Mouse (Mus musculus) CH12.LX (cell line): ENCODE measurements around the gene Lif. TPM values are rescaled to one million over a fixed set of nuclear protein-coding genes. Genes with fewer than 3 reads are reported as not detected.

Source experiments
- DNase-seq: peaks from one replicate; pipeline ENCODE4 v3.0.0-alpha.2; 2013; ENCODE audit errors: extremely low read depth
- H3K27ac ChIP-seq: 2 replicates; pipeline ENCODE4 v1.5.1; 2012; ENCODE audit warnings: low read depth, mild to moderate bottlenecking, control low read depth, moderate library complexity; ENCODE audit not compliant: insufficient read depth
- H3K27me3 ChIP-seq: replicated peaks from 2 replicates; pipeline ENCODE3; 2012; ENCODE audit warnings: inconsistent platforms
- H3K36me3 ChIP-seq, 2 experiments: replicated peaks in 1 of 2; 2 replicates each; pipeline versions ENCODE3 to v1.6.1; 2012; ENCODE audit warnings: inconsistent platforms in 1 of 2, low read length in 1 of 2, mild to moderate bottlenecking in 1 of 2, mixed read lengths in 1 of 2, moderate library complexity in 1 of 2; ENCODE audit not compliant: control insufficient read depth in 1 of 2, insufficient read depth in 1 of 2
- H3K4me1 ChIP-seq, 2 experiments: 2 replicates each; pipeline ENCODE4 v1.6.1; 2012; ENCODE audit warnings: inconsistent platforms in 1 of 2, moderate library complexity in 1 of 2; ENCODE audit not compliant: insufficient read depth in 2 of 2, control insufficient read depth in 1 of 2
- H3K4me2 ChIP-seq: 2 replicates; pipeline ENCODE4 v1.6.1; 2012; ENCODE audit warnings: low read depth, mild to moderate bottlenecking, control low read depth; ENCODE audit not compliant: poor library complexity, insufficient read depth, severe bottlenecking
- H3K4me3 ChIP-seq, 3 experiments: fragments of 150-350 bp in 1 of 3; sonication (generic) in 1 of 3; replicated peaks in 1 of 3; 2 replicates each; pipeline versions ENCODE3 to v1.5.1; 2011 to 2012; ENCODE audit warnings: low read depth in 2 of 3, low read length in 2 of 3, mild to moderate bottlenecking in 2 of 3, moderate library complexity in 2 of 3, control low read depth in 1 of 3, improper control_type of control experiment in 1 of 3, inconsistent platforms in 1 of 3, mixed read lengths in 1 of 3; ENCODE audit not compliant: poor library complexity in 1 of 3
- H3K79me2 ChIP-seq: replicated peaks from 2 replicates; pipeline ENCODE4 v1.6.1; 2012; ENCODE audit warnings: mild to moderate bottlenecking, moderate library complexity; ENCODE audit not compliant: control insufficient read depth, poor library complexity, insufficient read depth, severe bottlenecking; ENCODE audit errors: extremely low read depth
- H3K9ac ChIP-seq: 2 replicates; pipeline ENCODE4 v1.6.1; 2012; ENCODE audit warnings: low read depth, mild to moderate bottlenecking, control low read depth, moderate library complexity; ENCODE audit not compliant: insufficient read depth
- H3K9me3 ChIP-seq: replicated peaks from 2 replicates; pipeline ENCODE3; 2012; ENCODE audit warnings: low read length, inconsistent platforms, mixed read lengths
- BHLHE40 ChIP-seq: IDR thresholded peaks from 2 replicates; pipeline ENCODE4 v1.6.1; 2011; ENCODE audit warnings: mild to moderate bottlenecking, low read depth, low read length, improper control_type of control experiment
- CHD1 ChIP-seq: IDR thresholded peaks from 2 replicates; pipeline ENCODE4 v1.6.1; 2012; ENCODE audit warnings: low read depth, low read length, improper control_type of control experiment, inconsistent platforms
- CHD2 ChIP-seq: IDR thresholded peaks from 2 replicates; pipeline ENCODE4 v1.6.1; 2011; ENCODE audit warnings: low read length, improper control_type of control experiment
- CTCF ChIP-seq, 2 experiments: IDR thresholded peaks in 1 of 2; conservative IDR thresholded peaks in 1 of 2; 2 replicates each; pipeline ENCODE4 v1.5.1; 2011 to 2012; ENCODE audit warnings: low read depth in 2 of 2, low read length in 2 of 2, improper control_type of control experiment in 1 of 2, inconsistent platforms in 1 of 2, mild to moderate bottlenecking in 1 of 2, moderate library complexity in 1 of 2
- E2F4 ChIP-seq: IDR thresholded peaks from 2 replicates; pipeline ENCODE4 v1.6.1; 2011; ENCODE audit warnings: low read depth, low read length, improper control_type of control experiment; ENCODE audit not compliant: insufficient replicate concordance
- ELF1 ChIP-seq: IDR thresholded peaks from 2 replicates; pipeline ENCODE4 v1.6.1; 2014; ENCODE audit warnings: low read depth, mild to moderate bottlenecking, inconsistent platforms, low read length, improper control_type of control experiment
- EP300 ChIP-seq: IDR thresholded peaks from 2 replicates; pipeline ENCODE4 v1.6.1; 2011; ENCODE audit warnings: low read length, improper control_type of control experiment
- ETS1 ChIP-seq: conservative IDR thresholded peaks from 2 replicates; pipeline ENCODE4 v1.6.1; 2012; ENCODE audit warnings: low read depth, mild to moderate bottlenecking, inconsistent platforms, low read length, improper control_type of control experiment, moderate library complexity
- GABPA ChIP-seq: IDR thresholded peaks from 2 replicates; pipeline ENCODE4 v1.6.1; 2012; ENCODE audit warnings: low read depth, low read length, improper control_type of control experiment, inconsistent platforms; ENCODE audit not compliant: insufficient replicate concordance
- IRF4 ChIP-seq: IDR thresholded peaks from 2 replicates; pipeline ENCODE4 v1.6.1; 2014; ENCODE audit warnings: low read depth, mild to moderate bottlenecking, inconsistent platforms, low read length, improper control_type of control experiment
- JUN ChIP-seq: IDR thresholded peaks from 2 replicates; pipeline ENCODE4 v1.6.1; 2011; ENCODE audit warnings: low read depth, mild to moderate bottlenecking, low read length, improper control_type of control experiment, moderate library complexity; ENCODE audit not compliant: insufficient read depth
- JUND ChIP-seq: conservative IDR thresholded peaks from 2 replicates; pipeline ENCODE4 v1.6.1; 2011; ENCODE audit warnings: low read depth, low read length, improper control_type of control experiment
- KAT2A ChIP-seq: IDR thresholded peaks from 2 replicates; pipeline ENCODE4 v1.6.1; 2012; ENCODE audit warnings: low read length, improper control_type of control experiment, inconsistent platforms; ENCODE audit not compliant: insufficient replicate concordance
- MAFK ChIP-seq: IDR thresholded peaks from 2 replicates; pipeline ENCODE4 v1.6.1; 2011; ENCODE audit warnings: low read length, improper control_type of control experiment; ENCODE audit not compliant: insufficient replicate concordance
- MAX ChIP-seq: IDR thresholded peaks from 2 replicates; pipeline ENCODE4 v1.6.1; 2011; ENCODE audit warnings: low read length, improper control_type of control experiment
- MAZ ChIP-seq: IDR thresholded peaks from 2 replicates; pipeline ENCODE4 v1.6.1; 2012; ENCODE audit warnings: low read depth, mild to moderate bottlenecking, inconsistent platforms, low read length, improper control_type of control experiment, moderate library complexity
- MXI1 ChIP-seq: IDR thresholded peaks from 2 replicates; pipeline ENCODE4 v1.6.1; 2011; ENCODE audit warnings: mild to moderate bottlenecking, low read depth, low read length, improper control_type of control experiment
- MYC ChIP-seq: IDR thresholded peaks from 2 replicates; pipeline ENCODE4 v1.6.1; 2011; ENCODE audit warnings: low read depth, mild to moderate bottlenecking, improper control_type of control experiment, low read length
- NELFE ChIP-seq: IDR thresholded peaks from 2 replicates; pipeline ENCODE4 v1.6.1; 2011; ENCODE audit warnings: low read depth, low read length, improper control_type of control experiment
- NRF1 ChIP-seq: IDR thresholded peaks from 2 replicates; pipeline ENCODE4 v1.6.1; 2014; ENCODE audit warnings: low read depth, mild to moderate bottlenecking, inconsistent platforms, low read length, improper control_type of control experiment, moderate library complexity
- PAX5 ChIP-seq: IDR thresholded peaks from 2 replicates; pipeline ENCODE4 v1.6.1; 2012; ENCODE audit warnings: low read length, inconsistent platforms, mixed read lengths
- POLR2A ChIP-seq: IDR thresholded peaks from 2 replicates; pipeline ENCODE4 v1.6.1; 2011; ENCODE audit warnings: low read depth, mild to moderate bottlenecking, improper control_type of control experiment, low read length
- POLR2AphosphoS2 ChIP-seq: IDR thresholded peaks from 2 replicates; pipeline ENCODE4 v1.6.1; 2011; ENCODE audit warnings: low read depth, low read length, improper control_type of control experiment
- TBP ChIP-seq: conservative IDR thresholded peaks from 2 replicates; pipeline ENCODE4 v1.6.1; 2011; ENCODE audit warnings: low read depth, low read length, improper control_type of control experiment
- TCF12 ChIP-seq: IDR thresholded peaks from 2 replicates; pipeline ENCODE4 v1.6.1; 2014; ENCODE audit warnings: low read depth, mild to moderate bottlenecking, inconsistent platforms, low read length, improper control_type of control experiment
- USF1 ChIP-seq: IDR thresholded peaks from 2 replicates; pipeline ENCODE4 v1.6.1; 2014; ENCODE audit warnings: low read depth, mild to moderate bottlenecking, inconsistent platforms, low read length, improper control_type of control experiment
- USF2 ChIP-seq: conservative IDR thresholded peaks from 2 replicates; pipeline ENCODE4 v1.6.1; 2011; ENCODE audit warnings: low read depth, low read length, improper control_type of control experiment
- ZKSCAN1 ChIP-seq: IDR thresholded peaks from 2 replicates; pipeline ENCODE4 v1.6.1; 2012; ENCODE audit warnings: low read depth, inconsistent platforms, low read length, improper control_type of control experiment, borderline replicate concordance
- ZMIZ1 ChIP-seq: IDR thresholded peaks from 2 replicates; pipeline ENCODE4 v1.6.1; 2012; ENCODE audit warnings: low read depth, mild to moderate bottlenecking, inconsistent platforms, low read length, improper control_type of control experiment
- dilution Hi-C: fragments of 300-500 bp; cut with MboI; formaldehyde crosslinking; loops from 2 replicates; pipeline ENCODE4 v1.14.3; 2020; ENCODE audit warnings: low sequenced_read_pairs; ENCODE audit not compliant: extremely low pct_unique_long_range_greater_than_20kb, extremely low pct_ligation_motif_present
- in situ Hi-C: fragments of 300-500 bp; cut with MboI; formaldehyde crosslinking; loops from 3 replicates; pipeline ENCODE4 v1.14.3; 2019; ENCODE audit warnings: low sequenced_read_pairs, low pct_ligation_motif_present, low pct_unique_long_range_greater_than_20kb, mixed read lengths
- polyA plus RNA-seq: library from polyadenylated mRNA; unstranded; fragments of >175 nt; gene quantifications from 2 replicates; pipeline ENCODE4 v1.2.1, GENCODE M21; 2012; ENCODE audit warnings: low read depth; ENCODE audit not compliant: insufficient read length
- total RNA-seq, 2 experiments: library from RNA; depleted of rRNA; stranded (reverse); fragments of 300-350 nt in 1 of 2; fragments of >200 nt in 1 of 2; gene quantifications; 2 replicates each; pipeline ENCODE4 v1.2.3; 2012 to 2014

Lif gene
- total and polyA plus RNA-seq, 3 experiments: 0.05 to 1.8 (median 0.17) TPM

- dilution Hi-C loops: no loop called here
Observed at GRCm38 (mm10) chr11:4236546-4237067, 20.8 kb upstream of the Lif start.

GRCm38 (mm10) chr11:4237389-4237912 is 19.9 kb upstream of the Lif start:
- Histone ChIP-seq H3K27me3 (no peaks in the 10 kb centered on the region), H3K79me2 (peaks cover 26% of the 10 kb centered on the region), H3K4me1 (peaks cover 14 to 58% of the 10 kb centered on the region in 2 experiments), H3K4me2 (peak overlapping the region; percentile 30), H3K27ac (peak overlapping the region; percentile 84), H3K4me3 (peak overlapping the region; percentile 76 to 86 (median 84)), H3K9me3 (no peaks in the 10 kb centered on the region), H3K36me3 (peaks cover 22 to 55% of the 10 kb centered on the region in 2 experiments), H3K9ac (peak overlapping the region; percentile 87)
- dilution Hi-C loops (no loop called here), in situ Hi-C loops (no loop called here)
- DNase-seq: peak; percentile 95
- TF ChIP-seq TBP (peak; percentile 64; the same call in 1 of the 2 replicates), ELF1 (peak; percentile 87), MAZ (peak; percentile 97), GABPA (no peak), JUN (no peak), BHLHE40 (peak; percentile 75), ETS1 (peak; percentile 40), MAX (peak; percentile 99), CTCF (conservative IDR thresholded peaks at IDR 0.05 in 1 of 2, IDR thresholded peaks at IDR 0.05 in 1 of 2; ENCODE audit: low read depth in 2 of 2, low read length in 2 of 2) (0 out of 4 replicates have a peak, but pooled peaks of 1 of the 2 experiments have one; percentile 16), CHD2 (0 out of 2 replicates have a peak, but pooled peaks have one; percentile 55), NELFE (peak; percentile 77), KAT2A (0 out of 2 replicates have a peak, but pooled peaks have one; percentile 57), MXI1 (peak; percentile 99), MYC (peak; percentile 98), JUND (no peak), ZMIZ1 (peak; percentile 81), TCF12 (peak; percentile 63), ZKSCAN1 (no peak), IRF4 (peak; percentile 40), EP300 (no peak), USF1 (peak; percentile 89), PAX5 (no peak), MAFK (no peak), USF2 (peak; percentile 75)

More at GRCm38 (mm10) chr11:4236546-4237067, 20.8 kb upstream of the Lif start:
- TF ChIP-seq NRF1 (0 out of 2 replicates have a peak, but pooled peaks have one; percentile 5), USF1 (no peak), CHD2 (peak; percentile 40; the same call in 1 of the 2 replicates), E2F4 (no peak), MAZ (peak; percentile 32), CTCF (conservative IDR thresholded peaks at IDR 0.05 in 1 of 2, IDR thresholded peaks at IDR 0.05 in 1 of 2; ENCODE audit: low read depth in 2 of 2, low read length in 2 of 2) (no peak), MYC (no peak; the same call in 1 of the 2 replicates), CHD1 (no peak; the same call in 1 of the 2 replicates), POLR2A (peak; percentile 55; the same call in 1 of the 2 replicates), ZMIZ1 (peak; percentile 10; the same call in 1 of the 2 replicates), TCF12 (peak; percentile 33; the same call in 1 of the 2 replicates), POLR2AphosphoS2 (peak; percentile 84), BHLHE40 (peak; percentile 75), GABPA (no peak), JUND (no peak), ELF1 (no peak), MAX (peak; percentile 56; the same call in 1 of the 2 replicates)
- peak overlapping the region; percentile 30 for H3K4me2 ChIP-seq
- peaks cover 26% of the 10 kb centered on the region for H3K79me2 ChIP-seq
- H3K27me3 ChIP-seq: no peaks in the 10 kb centered on the region
- H3K9ac ChIP-seq: peak overlapping the region; percentile 87
- in situ Hi-C loops: no loop called here
- H3K4me1 ChIP-seq: peaks cover 14 to 56% of the 10 kb centered on the region in 2 experiments
- peak overlapping the region; percentile 84 for H3K27ac ChIP-seq
- no peaks in the 10 kb centered on the region for H3K9me3 ChIP-seq
- H3K4me3 ChIP-seq: peak overlapping the region; percentile 76 to 86 (median 84)
- peaks cover 22 to 57% of the 10 kb centered on the region in 2 experiments for H3K36me3 ChIP-seq
- peak; percentile 75 for DNase-seq
